Mouse (Mus musculus) forebrain, embryonic 16.5 days (tissue): ENCODE measurements at regions not wholly inside any gene's neighbourhood (a gene's known extent, or its start where the extent isn't known, plus 50 kb on each side); places are given as distances from the start of the nearest gene placed in this dataset.

Experiments used
- ATAC-seq: fragments of 200-750 bp; cut with Nextera tagmentation; 2 replicates; pipeline ENCODE4 v1.8.0; 2017; ENCODE audit warnings: mild to moderate bottlenecking, moderate library complexity
- H3K27ac ChIP-seq: fragments of 300-500 bp; sonication (generic); 2 replicates; pipeline ENCODE4 v1.5.1; 2014; ENCODE audit warnings: low read length, control low read depth
- H3K27me3 ChIP-seq: fragments of 300-500 bp; sonication (generic); replicated peaks from 2 replicates; pipeline ENCODE4 v1.6.1; 2014; ENCODE audit warnings: low read length; ENCODE audit not compliant: control insufficient read depth, insufficient read depth
- H3K36me3 ChIP-seq: fragments of 300-500 bp; sonication (generic); 2 replicates; pipeline ENCODE4 v1.6.1; 2014; ENCODE audit not compliant: control insufficient read depth, insufficient read depth
- H3K4me1 ChIP-seq: fragments of 300-500 bp; sonication (generic); replicated peaks from 2 replicates; pipeline ENCODE4 v1.6.1; 2014; ENCODE audit warnings: low read length; ENCODE audit not compliant: control insufficient read depth, insufficient read depth
- H3K4me2 ChIP-seq: fragments of 300-500 bp; sonication (generic); 2 replicates; pipeline ENCODE4 v1.6.1; 2014; ENCODE audit warnings: mild to moderate bottlenecking, low read length, control low read depth
- H3K4me3 ChIP-seq: fragments of 300-500 bp; sonication (generic); replicated peaks from 2 replicates; pipeline ENCODE4 v1.5.1; 2014; ENCODE audit warnings: mild to moderate bottlenecking, low read length, control low read depth
- H3K9ac ChIP-seq: fragments of 300-500 bp; sonication (generic); replicated peaks from 2 replicates; pipeline ENCODE4 v1.6.1; 2014; ENCODE audit warnings: low read depth, low read length, control low read depth
- H3K9me3 ChIP-seq: fragments of 300-500 bp; sonication (generic); 2 replicates; pipeline ENCODE4 v1.6.1; 2016; ENCODE audit warnings: low read length; ENCODE audit not compliant: control insufficient read depth
- WGBS: fragments of 180-500 bp; shearing (Covaris S2); extraction: QIAGEN DNeasy Blood & Tissue Kit; methylation state at CpG from one replicate; pipeline ENCODE4 v1.1.7; 2014; 5-methylcytosine and 5-hydroxymethylcytosine counted together

DNA sequence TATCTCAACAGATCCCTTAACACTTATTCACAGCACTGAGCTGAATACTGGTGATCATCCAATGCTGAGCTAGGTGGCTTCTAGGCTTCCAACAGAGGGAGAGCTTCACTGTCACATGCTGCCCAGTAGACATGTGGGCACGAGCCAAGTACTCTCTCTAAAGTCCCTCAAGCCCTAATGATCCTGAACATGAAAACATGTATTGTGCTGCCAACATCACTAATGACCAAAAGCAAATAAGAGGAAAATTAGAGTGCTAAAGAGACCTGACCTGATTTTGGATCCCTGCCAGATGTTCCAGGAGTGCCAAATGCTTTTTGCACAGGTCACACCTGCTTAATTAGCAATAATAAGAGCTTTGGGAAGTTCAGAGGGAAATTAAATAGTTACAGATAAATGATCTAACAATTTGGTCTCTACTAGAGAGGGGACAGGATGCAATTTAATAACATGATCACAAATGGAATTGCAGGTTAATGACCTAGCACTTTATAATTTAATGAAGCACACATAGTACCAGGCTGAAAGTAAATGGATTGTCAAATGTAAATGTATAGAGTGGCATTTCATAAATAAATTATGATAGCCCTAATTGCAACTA, 215.6 kb upstream of the Ins1 start:
- H3K27me3 ChIP-seq = 0 out of 2 replicates have a peak, but pooled peaks cover 2% of the 10 kb centered on the region
- H3K36me3 ChIP-seq = no peaks in the 10 kb centered on the region
- peak; percentile 87 for ATAC-seq
- no peak overlapping the region for H3K4me2 ChIP-seq
- H3K4me3 ChIP-seq = no peak overlapping the region
- H3K9ac ChIP-seq = no peak overlapping the region
- 11% methylated on average over 1 of the region's 1 CpGs for WGBS
- no peak overlapping the region for H3K27ac ChIP-seq
- H3K4me1 ChIP-seq = no peaks in the 10 kb centered on the region
- peaks cover 5% of the 10 kb centered on the region; the same call in 1 of the 2 replicates for H3K9me3 ChIP-seq

DNA sequence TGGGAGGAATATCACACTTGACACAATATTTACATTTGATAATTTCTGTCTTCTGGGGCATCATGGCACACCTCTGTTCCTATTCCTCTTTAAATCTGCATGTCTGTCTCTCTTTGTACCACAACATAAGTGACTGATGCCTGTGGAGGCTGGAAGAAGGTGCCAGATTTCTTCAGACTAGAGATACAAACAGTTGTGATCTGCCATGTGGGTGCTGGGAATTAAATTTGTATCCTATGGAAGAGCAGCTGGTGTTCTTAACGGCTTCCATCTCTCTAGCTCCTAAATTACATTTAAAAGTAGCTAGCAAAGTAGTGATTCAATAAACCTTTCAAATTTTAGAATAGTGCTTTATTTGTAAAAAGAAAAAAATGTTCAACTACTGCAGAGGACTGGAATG, 195.3 kb upstream of the Ins1 start:
- H3K27ac ChIP-seq = no peak overlapping the region
- H3K27me3 ChIP-seq = no peaks in the 10 kb centered on the region
- H3K9ac ChIP-seq = no peak overlapping the region
- H3K4me3 ChIP-seq = no peak overlapping the region
- peaks cover 13% of the 10 kb centered on the region for H3K4me1 ChIP-seq
- H3K9me3 ChIP-seq = no peaks in the 10 kb centered on the region
- H3K36me3 ChIP-seq = no peaks in the 10 kb centered on the region
- no peak for ATAC-seq
- H3K4me2 ChIP-seq = no peak overlapping the region
- 51% methylated on average over 1 of the region's 1 CpGs for WGBS

DNA sequence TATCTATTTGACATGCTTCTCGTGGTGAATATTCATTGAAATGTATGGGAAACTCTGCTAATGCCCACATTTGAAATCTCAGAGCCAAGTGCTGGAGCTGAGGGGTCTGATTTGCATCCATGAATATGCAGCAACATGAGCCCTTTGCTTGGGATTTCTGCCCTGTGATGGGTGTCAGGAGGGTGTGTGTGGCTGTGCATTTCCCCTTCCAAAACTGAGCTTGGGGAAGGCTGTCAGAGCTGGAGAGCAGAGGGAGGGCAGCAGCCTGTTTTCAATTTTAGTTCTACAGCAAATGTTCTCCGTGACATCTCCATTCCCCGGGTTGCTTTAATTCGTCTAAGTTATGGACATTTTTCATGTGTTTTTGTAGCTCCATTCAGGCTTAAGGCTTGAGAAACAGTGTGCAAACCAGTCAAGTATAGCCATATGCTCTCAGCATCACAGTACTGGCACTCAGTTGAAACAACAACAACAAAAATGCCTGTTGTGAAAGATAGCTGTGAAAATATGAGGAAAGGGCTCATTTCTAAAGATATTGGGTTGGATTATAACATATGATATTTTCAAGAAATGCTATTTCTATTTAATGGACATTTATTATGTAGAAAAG, 194.1 kb upstream of the Ins1 start:
- Histone ChIP-seq H3K4me3 (no peak overlapping the region), H3K4me2 (no peak overlapping the region), H3K9ac (no peak overlapping the region), H3K36me3 (no peaks in the 10 kb centered on the region), H3K9me3 (no peaks in the 10 kb centered on the region), H3K4me1 (peaks cover 13% of the 10 kb centered on the region), H3K27me3 (no peaks in the 10 kb centered on the region), H3K27ac (no peak overlapping the region)
- WGBS = 29% methylated on average over 4 of the region's 4 CpGs
- peak; percentile 80 for ATAC-seq

DNA sequence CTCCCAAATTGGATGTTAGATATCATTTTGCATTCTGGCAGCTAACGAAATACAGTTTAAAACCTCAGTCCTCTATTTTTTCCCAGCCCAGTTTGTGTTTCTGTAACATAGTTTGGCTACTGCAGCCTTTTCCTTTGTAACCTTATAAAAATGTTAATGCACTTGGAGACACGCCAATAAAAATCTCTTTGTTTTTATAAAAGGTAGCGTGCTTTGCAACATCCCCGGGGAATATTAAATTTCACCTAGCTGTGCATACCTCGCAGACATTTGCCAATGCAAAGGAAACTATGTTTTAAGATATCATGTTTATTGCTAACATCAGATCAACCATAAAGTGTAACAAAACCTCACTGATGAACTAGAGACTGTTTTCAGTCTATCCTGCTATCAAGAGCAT, 192.9 kb upstream of the Ins1 start:
- no peaks in the 10 kb centered on the region for H3K36me3 ChIP-seq
- 45% methylated on average over 5 of the region's 5 CpGs for WGBS
- no peak for ATAC-seq
- H3K9me3 ChIP-seq = no peaks in the 10 kb centered on the region
- no peak overlapping the region for H3K27ac ChIP-seq
- H3K4me2 ChIP-seq = no peak overlapping the region
- H3K4me3 ChIP-seq = no peak overlapping the region
- H3K27me3 ChIP-seq = no peaks in the 10 kb centered on the region
- H3K9ac ChIP-seq = no peak overlapping the region
- peaks cover 13% of the 10 kb centered on the region for H3K4me1 ChIP-seq

DNA sequence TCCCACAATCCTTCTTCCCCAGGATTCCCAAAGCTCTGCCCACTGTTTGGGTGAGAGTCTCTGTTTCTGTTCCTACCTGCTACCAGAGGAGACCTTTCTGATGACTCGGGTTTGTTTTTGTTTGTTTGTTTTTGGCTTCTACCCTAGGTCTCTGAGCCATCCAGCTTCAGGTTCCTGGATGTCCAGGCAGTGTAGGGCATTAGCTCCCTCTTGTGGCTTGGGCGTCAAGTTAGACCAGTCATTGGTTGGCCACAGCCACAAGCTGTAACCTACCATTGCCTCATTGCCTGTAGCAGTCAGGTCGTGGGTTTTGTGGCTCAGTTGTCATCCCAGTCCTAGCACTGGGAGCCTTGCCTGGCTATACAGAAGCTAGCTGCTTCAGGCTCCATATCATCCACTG, 185.1 kb upstream of the Ins1 start:
- 28% methylated on average over 3 of the region's 3 CpGs for WGBS
- Histone ChIP-seq H3K27ac (no peak overlapping the region), H3K4me1 (no peaks in the 10 kb centered on the region), H3K9me3 (no peaks in the 10 kb centered on the region), H3K4me2 (no peak overlapping the region), H3K4me3 (no peak overlapping the region), H3K9ac (no peak overlapping the region), H3K36me3 (no peaks in the 10 kb centered on the region), H3K27me3 (no peaks in the 10 kb centered on the region)
- ATAC-seq = no peak

DNA sequence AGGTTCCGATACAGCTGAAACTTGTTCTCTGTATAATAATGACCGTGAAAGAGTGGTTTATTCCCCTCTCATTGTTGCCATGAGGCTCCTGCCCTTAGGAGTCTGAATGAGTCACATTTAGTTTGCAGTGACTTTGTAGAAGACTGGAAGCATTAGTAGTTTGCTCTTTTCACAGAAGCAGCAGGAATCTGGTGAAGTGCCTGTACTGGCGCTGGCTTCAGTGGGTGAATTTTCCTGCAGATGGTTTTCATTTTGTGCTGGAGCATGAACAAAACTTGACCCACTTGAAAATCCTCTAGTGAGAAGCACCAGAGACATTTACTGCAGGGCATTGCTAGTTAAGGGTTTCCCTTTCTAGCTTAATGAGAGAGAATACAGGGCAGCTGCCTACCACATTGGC, 151.7 kb upstream of the Ins1 start:
- Histone ChIP-seq H3K9me3 (no peaks in the 10 kb centered on the region), H3K9ac (no peak overlapping the region), H3K4me3 (no peak overlapping the region), H3K27me3 (no peaks in the 10 kb centered on the region), H3K4me2 (no peak overlapping the region), H3K36me3 (no peaks in the 10 kb centered on the region), H3K27ac (no peak overlapping the region), H3K4me1 (no peaks in the 10 kb centered on the region)
- no peak for ATAC-seq
- WGBS = 69% methylated on average over 3 of the region's 3 CpGs
